In the genomic region with DNA sequence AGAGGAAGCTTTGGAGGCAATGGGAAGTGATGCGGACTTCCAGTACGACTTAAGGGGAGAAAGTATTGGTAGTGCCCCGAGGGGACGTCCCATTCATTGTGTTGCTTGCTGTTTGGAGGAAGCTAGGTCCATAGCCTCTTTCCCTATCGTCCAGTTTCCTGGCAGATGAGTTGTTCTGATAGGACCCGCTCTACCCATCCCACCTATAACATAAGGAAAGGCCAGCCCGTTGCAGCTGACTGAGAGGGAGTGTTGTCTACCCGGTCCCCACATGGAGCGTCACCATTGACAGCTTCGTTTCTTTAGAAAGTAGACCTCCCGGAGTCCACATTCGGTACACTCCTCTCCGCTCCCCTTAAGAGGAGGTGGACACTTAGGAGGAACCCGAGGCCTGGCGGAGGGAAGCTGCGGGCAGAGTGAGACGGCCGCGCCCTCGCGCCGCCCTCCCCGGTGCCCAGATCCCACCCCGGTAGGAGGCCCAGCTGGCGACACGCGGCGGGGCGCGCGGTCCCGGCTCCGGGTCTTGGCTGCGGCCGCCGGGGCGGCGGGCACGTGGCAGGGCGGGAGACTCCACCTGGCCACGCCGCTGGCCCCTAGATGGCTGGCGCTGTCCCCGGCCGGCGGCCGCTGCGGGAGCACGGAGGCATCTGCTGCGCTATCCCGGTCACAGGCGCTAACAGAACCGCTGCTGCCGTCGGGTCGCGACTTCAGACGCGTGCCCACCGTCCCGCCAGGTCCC, we compare ENCODE assay signal across 8 mouse cellular contexts.
A peak's percentile ranks its signal among the peaks of the same experiment; 100 is the strongest.
DNase-seq lines count a peak whose midpoint lies in the region; ATAC-seq and TF ChIP-seq lines count a peak whose summit lies in the region.

No protein-coding gene starts in this region.

- no peaks in the 10 kb centered on the region for H3K9me3 ChIP-seq in forebrain, embryonic 11.5 days (ENCODE audit: control insufficient read depth, low read length)
- no peaks in the 10 kb centered on the region for H3K9me3 ChIP-seq in heart, postnatal 0 days (replicated peaks; ENCODE audit: control insufficient read depth, low read length)

- peak overlapping the region; percentile 71 for H3K4me2 ChIP-seq in forebrain, embryonic 11.5 days (ENCODE audit: low read depth, low read length, severe bottlenecking)
- peak overlapping the region; percentile 95 for H3K4me2 ChIP-seq in heart, postnatal 0 days (ENCODE audit: low read depth, low read length)

- H3K27me3 ChIP-seq in forebrain, embryonic 11.5 days (ENCODE audit: control insufficient read depth, insufficient read depth, low read length), result peaks cover 25% of the 10 kb centered on the region
- H3K27me3 ChIP-seq in heart, postnatal 0 days (ENCODE audit: control insufficient read depth, insufficient read depth, low read length), result no peaks in the 10 kb centered on the region

- H3K4me3 ChIP-seq in forebrain, embryonic 11.5 days (ENCODE audit: low read depth, low read length), result peak overlapping the region; percentile 96
- peak overlapping the region; percentile 95 for H3K4me3 ChIP-seq in heart, postnatal 0 days (ENCODE audit: low read depth, low read length)

- no peak for TF ChIP-seq EP300 in heart, postnatal 0 days (IDR thresholded peaks at IDR 0.05; ENCODE audit: low read depth)

- no peaks in the 10 kb centered on the region for H3K36me3 ChIP-seq in forebrain, embryonic 11.5 days (ENCODE audit: control insufficient read depth, insufficient read depth, low read length)
- no peaks in the 10 kb centered on the region for H3K36me3 ChIP-seq in heart, postnatal 0 days (replicated peaks; ENCODE audit: control insufficient read depth, insufficient read depth, low read length)

- H3K4me1 ChIP-seq in forebrain, embryonic 11.5 days (replicated peaks; ENCODE audit: control insufficient read depth, insufficient read depth, low read length), result 0 out of 2 replicates have a peak, but pooled peaks cover 4% of the 10 kb centered on the region
- H3K4me1 ChIP-seq in heart, postnatal 0 days (ENCODE audit: control insufficient read depth, insufficient read depth), result peaks cover 8% of the 10 kb centered on the region

- TF ChIP-seq CTCF in heart, postnatal 0 days (IDR thresholded peaks at IDR 0.05; ENCODE audit: low read depth), result no peak

- 0 out of 2 replicates have a peak overlapping the region, but pooled peaks have one; percentile 27 for H3K9ac ChIP-seq in forebrain, embryonic 11.5 days (ENCODE audit: low read length)
- peak overlapping the region; percentile 39; the same call in 1 of the 2 replicates for H3K9ac ChIP-seq in heart, postnatal 0 days (replicated peaks; ENCODE audit: low read depth, low read length)

- DNase-seq in ES-CJ7 (ENCODE audit: low read depth, low spot score), result peak; percentile 22
- DNase-seq in adrenal gland, postnatal 14 days, result peak; percentile 92
- no peak for DNase-seq in forebrain, embryonic 11.5 days (ENCODE audit: low spot score)
- DNase-seq in heart, postnatal 0 days (ENCODE audit: low spot score), result peak; percentile 71
- DNase-seq in kidney, postnatal 14 days, result peak; percentile 89
- peak; percentile 87 for DNase-seq in lung, postnatal 36 days
- DNase-seq in retina, embryonic 14.5 days (ENCODE audit: low spot score), result peak; percentile 25
- peak; percentile 79 for DNase-seq in urinary bladder, postnatal 25 days (ENCODE audit: low spot score)

- no peak overlapping the region for H3K27ac ChIP-seq in forebrain, embryonic 11.5 days (ENCODE audit: low read depth, low read length)
- peak overlapping the region; percentile 80 for H3K27ac ChIP-seq in heart, postnatal 0 days (ENCODE audit: low read depth)

- peak; percentile 82 for ATAC-seq in forebrain, embryonic 11.5 days (replicated peaks; ENCODE audit: low FRiP score)
- peak; percentile 84 for ATAC-seq in heart, postnatal 0 days (ENCODE audit: insufficient read depth, low read depth)

- under 1% methylated on average over 60 of the region's 61 CpGs for WGBS in forebrain, embryonic 11.5 days
- 2% methylated on average over 61 of the region's 61 CpGs for WGBS in heart, postnatal 0 days
